Mouse (Mus musculus) cortical plate, adult 2 months (tissue): Measurements from ENCODE around the gene Ncapg. TPM values are rescaled to one million over a fixed set of nuclear protein-coding genes. Genes with fewer than 3 reads are reported as not detected.
"Not testable (repeated sequence)": the region's sequence is repeated elsewhere in the genome, so short reads cannot be mapped to it uniquely, and the experiment has no call there.

Source experiments
- H3K27ac ChIP-seq: fragments of 200-500 bp; 2 replicates; pipeline ENCODE4 v1.5.1; 2012; ENCODE audit warnings: low read length, control low read depth, inconsistent platforms; ENCODE audit not compliant: insufficient read depth
- H3K4me1 ChIP-seq: fragments of 200-500 bp; 2 replicates; pipeline ENCODE4 v1.6.1; 2011; ENCODE audit warnings: low read length; ENCODE audit not compliant: control insufficient read depth, insufficient read depth
- H3K4me3 ChIP-seq: fragments of 200-500 bp; 2 replicates; pipeline ENCODE4 v1.5.1; 2011; ENCODE audit warnings: mild to moderate bottlenecking, low read length, control low read depth; ENCODE audit not compliant: insufficient read depth
- CTCF ChIP-seq: fragments of 200-500 bp; IDR thresholded peaks from 2 replicates; pipeline ENCODE4 v1.5.1; 2011; ENCODE audit warnings: mild to moderate bottlenecking, control low read depth, low read length; ENCODE audit not compliant: insufficient read depth; ENCODE audit errors: extremely low read depth
- POLR2A ChIP-seq: fragments of 200-500 bp; IDR thresholded peaks from 2 replicates; pipeline ENCODE4 v1.6.1; 2011; ENCODE audit warnings: mild to moderate bottlenecking, low read length, control low read depth; ENCODE audit not compliant: insufficient read depth; ENCODE audit errors: extremely low read depth
- polyA plus RNA-seq: library from polyadenylated mRNA; depleted of rRNA; stranded (reverse); fragments of >200 nt; gene quantifications from 2 replicates; pipeline ENCODE4 v1.2.3, GENCODE M21; 2012; rRNA removed

Ncapg gene
- 0.25 and 0.33 TPM in 2 replicates for polyA plus RNA-seq

DNA sequence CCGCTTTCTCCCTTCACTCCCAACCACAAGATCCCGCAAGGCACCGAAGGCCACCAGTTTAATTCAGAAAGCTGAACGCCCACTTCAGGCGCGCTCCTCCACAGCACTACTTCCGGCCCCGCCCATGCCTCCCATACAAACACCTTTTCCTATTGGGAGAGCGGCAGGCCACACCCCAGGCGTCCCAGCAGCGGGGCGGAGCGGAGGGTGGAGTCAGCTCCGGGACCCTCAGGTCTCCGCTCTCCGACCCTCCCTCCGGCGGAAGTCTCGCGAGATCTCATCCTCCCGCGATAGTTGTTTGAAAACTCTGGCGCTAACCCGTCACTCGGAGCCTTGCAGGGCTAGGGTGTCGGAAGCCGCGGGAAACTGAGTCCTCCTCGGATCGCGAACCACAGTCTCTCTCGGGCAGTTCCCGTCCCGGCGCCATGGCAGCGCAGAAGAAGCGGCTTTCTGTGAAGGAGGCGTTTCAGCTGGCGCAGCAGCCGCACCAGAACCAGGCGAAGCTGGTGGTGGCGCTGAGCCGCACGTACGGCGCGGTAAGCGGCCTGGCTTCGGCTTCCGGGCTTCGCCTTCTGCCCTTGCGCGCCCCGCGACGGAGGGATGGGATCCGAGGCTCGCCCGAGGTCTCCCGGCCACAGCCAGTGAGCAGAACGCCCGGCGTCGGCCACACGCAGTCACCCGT lies at the start of gene Ncapg:
Gene Ncapg, plus strand, starts transcription at position 322 of the 682 bp plus-strand sequence.
- TF ChIP-seq CTCF (no peak), POLR2A (peak; percentile 81; the same call in 1 of the 2 replicates)
- Histone ChIP-seq H3K27ac (no peak within 1 kb of the TSS), H3K4me3 (peak within 1 kb of the TSS; percentile 61), H3K4me1 (peaks cover 1% of the 10 kb centered on the region; the same call in 1 of the 2 replicates)

DNA sequence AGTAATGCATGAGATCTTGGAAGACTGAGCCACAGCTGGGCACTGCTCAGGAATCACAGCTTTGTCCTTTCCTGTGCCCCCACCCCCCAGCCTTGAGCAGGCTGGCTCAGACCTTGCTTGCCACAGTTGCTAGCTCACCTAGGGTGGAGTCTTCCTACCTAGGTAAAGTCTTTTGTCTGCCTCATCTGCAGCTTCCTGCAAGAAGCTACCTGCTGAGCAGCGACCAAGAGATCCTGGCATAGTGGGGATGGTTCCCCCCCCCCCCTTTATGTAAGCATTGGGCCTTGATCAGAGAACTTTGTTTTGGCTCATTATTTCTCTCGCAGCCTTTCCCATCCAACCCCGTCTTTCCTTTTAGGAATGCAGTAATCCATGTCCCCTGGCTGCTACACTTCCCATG lies 48.2 kb upstream of the Ncapg start:
- TF ChIP-seq CTCF (no peak), POLR2A (no peak)

DNA sequence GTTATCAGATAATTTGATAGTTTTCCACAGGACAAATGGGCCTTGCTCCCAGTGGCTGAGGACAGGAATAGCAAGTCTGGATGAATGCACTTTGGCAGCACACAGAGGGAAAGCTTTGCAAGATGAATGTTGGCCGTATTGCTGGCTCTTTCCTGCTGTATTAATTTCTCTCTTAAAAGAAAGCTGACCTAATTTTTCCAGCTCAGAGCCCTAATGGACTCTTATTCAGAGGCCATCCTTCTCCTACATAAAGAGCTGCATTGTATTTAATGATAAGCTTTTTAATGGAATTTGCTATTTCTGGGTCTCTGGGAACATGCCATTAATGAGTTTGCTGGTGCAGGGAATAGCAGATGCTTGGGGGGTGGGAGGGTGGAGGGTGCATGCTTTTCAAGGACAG lies 41.9 kb upstream of the Ncapg start:
- Histone ChIP-seq H3K4me3 (no peak overlapping the region), H3K27ac (peak overlapping the region; percentile 65), H3K4me1 (peaks cover 2% of the 10 kb centered on the region; the same call in 1 of the 2 replicates)
- TF ChIP-seq POLR2A: no peak

More for the DNA sequence above, 48.2 kb upstream of the Ncapg start:
- Histone ChIP-seq H3K4me3 (no peak overlapping the region), H3K27ac (no peak overlapping the region), H3K4me1 (no peaks in the 10 kb centered on the region; the same call in 1 of the 2 replicates)

DNA sequence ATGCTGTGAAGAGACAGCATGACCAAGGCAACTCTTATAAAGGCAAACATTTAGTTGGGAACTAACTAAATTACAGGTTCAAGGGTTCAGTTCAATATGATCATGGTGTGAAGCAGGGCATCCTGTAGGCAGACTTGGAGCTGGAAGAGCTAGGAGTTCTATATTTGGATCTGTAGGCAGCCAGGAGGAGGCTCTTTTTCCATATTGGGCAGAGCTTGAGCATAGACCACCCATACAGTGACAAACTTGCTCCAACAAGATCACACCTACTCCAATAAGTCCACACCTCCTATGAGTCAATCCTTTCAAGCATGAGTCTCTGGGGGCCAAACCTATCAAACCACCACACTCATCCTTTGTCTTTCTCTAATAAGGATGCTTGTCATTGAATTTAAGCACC lies 40.2 kb upstream of the Ncapg start:
- H3K4me3 ChIP-seq: no peak overlapping the region
- H3K27ac ChIP-seq: no peak overlapping the region
- peaks cover 2% of the 10 kb centered on the region; the same call in 1 of the 2 replicates for H3K4me1 ChIP-seq
- TF ChIP-seq POLR2A (no peak), CTCF (no peak)

DNA sequence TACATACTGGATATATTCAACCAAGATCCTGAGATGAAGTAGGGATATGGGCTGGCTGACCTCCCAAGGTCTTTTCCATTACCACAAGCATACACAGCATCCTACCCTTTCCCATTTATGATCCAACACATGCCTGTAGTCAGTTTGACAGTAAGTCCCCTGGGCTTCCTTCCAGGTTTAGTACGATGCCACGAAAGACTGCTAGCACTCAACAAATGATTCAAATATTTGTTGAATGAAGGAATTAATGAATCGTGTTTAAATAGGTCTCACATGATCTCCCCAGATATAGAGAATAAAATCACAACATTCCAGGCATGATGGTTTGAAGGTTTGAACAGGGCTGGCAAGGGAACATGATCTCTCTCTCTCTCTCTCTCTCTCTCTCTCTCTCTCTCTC lies 31.3 kb upstream of the Ncapg start:
- H3K27ac ChIP-seq: no peak overlapping the region
- TF ChIP-seq CTCF (no peak), POLR2A (no peak)
- H3K4me3 ChIP-seq: peak overlapping the region; percentile 70
- no peaks in the 10 kb centered on the region for H3K4me1 ChIP-seq

DNA sequence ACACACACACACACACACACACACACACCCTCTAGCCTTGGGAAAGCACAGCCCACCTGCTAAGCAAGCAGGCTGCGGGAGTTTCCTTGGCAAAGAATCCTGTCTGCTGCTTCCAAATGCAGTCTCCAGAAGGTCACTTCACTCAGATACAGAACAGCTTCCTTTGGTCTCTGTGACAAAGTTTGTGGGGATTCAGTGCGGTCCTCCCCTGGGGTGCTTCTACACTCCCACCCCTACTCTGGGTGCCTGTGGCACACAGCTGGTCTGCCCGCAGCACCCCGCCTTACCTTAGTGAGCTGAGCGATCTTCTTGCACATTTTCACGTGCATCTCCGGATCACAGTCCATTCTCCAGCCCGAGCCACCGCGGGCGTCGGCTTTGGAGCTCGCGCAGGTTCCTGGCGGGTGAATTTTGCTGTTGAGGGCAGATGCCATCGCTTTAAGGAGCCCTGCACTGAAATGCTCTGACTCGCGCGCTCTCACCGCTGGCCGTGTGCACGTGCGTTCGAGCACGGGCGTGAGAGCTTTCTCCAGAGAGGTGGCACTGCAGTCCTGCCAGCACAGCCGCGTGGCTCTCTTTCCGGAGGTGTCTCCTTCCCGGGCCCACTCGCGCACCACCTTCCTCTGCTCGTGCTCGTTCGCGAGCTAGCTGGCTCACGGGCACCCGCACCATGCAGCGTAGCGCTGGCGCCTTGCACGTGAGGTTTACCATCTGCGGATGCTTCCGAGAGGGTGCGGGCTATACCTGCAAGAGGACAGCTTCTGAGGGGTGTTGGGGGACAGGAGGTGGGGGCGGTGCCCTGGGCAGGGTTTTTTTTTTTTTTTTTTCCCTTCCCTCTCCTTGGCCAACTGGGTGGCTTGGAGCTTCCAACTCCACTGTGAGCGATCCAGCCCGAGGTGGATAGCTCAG lies 30.7 kb upstream of the Ncapg start, which contains the start of gene Fam184b:
Gene Fam184b, minus strand, starts transcription at position 809 of the 909 bp plus-strand sequence.
- no peaks in the 10 kb centered on the region for H3K4me1 ChIP-seq
- H3K4me3 ChIP-seq: peak within 1 kb of the TSS; percentile 70
- TF ChIP-seq POLR2A (peak; percentile 51; the same call in 1 of the 2 replicates), CTCF (no peak)
- H3K27ac ChIP-seq: peak within 1 kb of the TSS; percentile 11; the same call in 1 of the 2 replicates

DNA sequence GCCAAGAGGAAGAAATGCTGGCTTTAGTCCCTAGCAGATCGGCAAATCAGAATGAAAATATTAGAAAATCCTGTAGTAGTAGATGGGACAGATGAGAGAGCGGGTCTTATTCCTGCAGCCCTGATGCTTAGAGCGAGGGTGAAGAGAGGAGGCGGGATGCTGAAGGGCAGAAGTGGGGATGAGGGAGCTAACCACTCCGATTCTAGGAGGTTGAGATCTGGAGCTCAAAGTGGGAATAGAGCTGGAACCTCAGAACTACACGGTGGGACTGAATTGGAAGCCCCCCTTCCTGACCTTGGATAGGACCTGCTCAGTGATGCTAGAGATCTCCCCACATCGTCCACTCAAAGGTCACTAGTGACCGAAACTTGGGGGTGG lies 30.0 kb upstream of the Ncapg start:
- TF ChIP-seq CTCF (no peak), POLR2A (no peak)

DNA sequence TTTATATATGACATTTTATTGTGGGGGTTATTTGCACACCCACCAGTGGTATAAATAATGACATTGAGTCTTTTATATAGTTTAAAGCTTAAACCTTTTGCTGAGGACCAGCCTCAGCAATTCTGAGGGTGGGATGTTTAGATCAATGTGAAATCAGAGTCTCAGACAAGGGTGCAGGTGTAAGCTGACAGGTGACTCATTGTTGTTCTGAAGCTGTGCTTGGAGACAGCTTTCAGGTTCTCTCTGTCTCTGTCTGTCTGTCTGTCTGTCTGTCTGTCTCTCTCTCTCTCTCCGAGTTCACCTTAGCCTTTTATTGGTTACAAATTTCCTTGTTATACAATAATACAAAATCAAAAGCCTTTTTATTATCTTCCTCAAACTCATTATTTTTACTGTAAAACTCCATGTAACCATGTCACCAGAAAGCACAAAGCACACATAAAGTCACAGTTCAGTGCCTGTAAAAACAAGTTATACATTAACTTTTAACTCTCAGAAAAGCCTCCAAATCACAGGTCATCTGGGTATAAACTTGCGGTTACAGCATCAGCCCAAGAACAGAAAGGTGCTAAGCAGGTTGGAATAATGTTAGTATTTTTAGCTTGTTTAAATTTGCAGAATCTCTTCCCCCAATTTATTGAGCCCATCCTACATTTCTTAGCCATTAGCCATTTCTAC lies 18.6 kb upstream of the Ncapg start:
- no peak for TF ChIP-seq CTCF
- no peak for TF ChIP-seq POLR2A
- no peak overlapping the region for H3K4me3 ChIP-seq
- H3K4me1 ChIP-seq: no peaks in the 10 kb centered on the region
- H3K27ac ChIP-seq: no peak overlapping the region

More for the DNA sequence above, 30.0 kb upstream of the Ncapg start:
- Histone ChIP-seq H3K4me1 (no peaks in the 10 kb centered on the region), H3K4me3 (peak overlapping the region; percentile 70), H3K27ac (no peak overlapping the region)

DNA sequence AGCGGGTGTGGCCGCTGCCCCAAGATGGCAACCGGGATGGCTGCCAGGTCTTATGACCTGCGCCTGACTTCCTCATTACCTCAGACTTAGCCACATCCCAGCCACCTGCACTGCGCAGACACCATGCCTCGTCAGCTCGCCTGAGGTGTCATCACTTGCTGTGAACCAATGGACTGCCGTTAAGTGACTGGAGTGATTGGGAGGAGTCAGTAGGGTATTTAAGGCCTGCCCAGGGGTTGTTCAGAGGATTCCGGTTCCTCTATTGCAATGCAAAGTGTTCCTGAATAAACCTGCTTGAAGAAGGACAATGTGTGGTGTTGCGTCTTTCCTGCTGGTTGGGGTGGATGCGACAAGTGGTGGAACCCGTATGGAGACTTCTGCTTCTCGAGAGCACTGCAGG lies 11.3 kb upstream of the Ncapg start:
- H3K4me3 ChIP-seq, H3K27ac ChIP-seq, H3K4me1 ChIP-seq: not testable (repeated sequence)
